Mouse (Mus musculus): ENCODE data around the gene Pate2.

DNA sequence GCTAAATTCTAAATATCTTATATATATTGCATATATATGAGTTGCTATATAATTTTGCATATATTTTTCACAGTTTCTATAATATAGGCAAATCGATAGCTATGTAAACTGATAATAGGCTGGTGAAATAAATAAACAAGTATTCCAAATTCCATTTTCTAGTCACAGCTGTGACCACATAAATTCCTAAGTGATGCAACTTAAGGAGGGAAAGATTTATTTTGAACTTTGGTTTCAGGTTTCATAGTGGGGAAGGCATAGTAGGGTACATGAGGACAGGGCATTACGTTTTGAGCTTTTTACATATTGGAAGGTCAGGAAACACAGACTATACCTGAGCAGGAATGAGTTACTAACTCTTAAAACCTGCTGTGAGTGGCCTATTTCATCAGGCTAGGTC lies 103.5 kb downstream of the Pate2 start:
- TF ChIP-seq POLR2A (IDR thresholded peaks at IDR 0.05; ENCODE audit: control insufficient read depth in 1 of 2, insufficient read depth in 1 of 2, low read depth in 1 of 2, low read length in 2 of 2, poor library complexity in 1 of 2) (no peak), CTCF (IDR thresholded peaks at IDR 0.05 in 2 of 3, conservative IDR thresholded peaks at IDR 0.05 in 1 of 3; ENCODE audit: control insufficient read depth in 1 of 3, insufficient read depth in 1 of 3, low read depth in 2 of 3, low read length in 3 of 3, poor library complexity in 1 of 3, severe bottlenecking in 1 of 3) (no peak)
